Mouse (Mus musculus): ENCODE results near the gene Nags. TPM values are rescaled to one million over a fixed set of nuclear protein-coding genes. Genes with fewer than 3 reads are reported as not detected.
"Not testable (repeated sequence)": the region's sequence is repeated elsewhere in the genome, so short reads cannot be mapped to it uniquely, and the experiment has no call there.

Gene Nags
- polyA plus RNA-seq, 1 experiment from 2014 or later, result not detected

DNA sequence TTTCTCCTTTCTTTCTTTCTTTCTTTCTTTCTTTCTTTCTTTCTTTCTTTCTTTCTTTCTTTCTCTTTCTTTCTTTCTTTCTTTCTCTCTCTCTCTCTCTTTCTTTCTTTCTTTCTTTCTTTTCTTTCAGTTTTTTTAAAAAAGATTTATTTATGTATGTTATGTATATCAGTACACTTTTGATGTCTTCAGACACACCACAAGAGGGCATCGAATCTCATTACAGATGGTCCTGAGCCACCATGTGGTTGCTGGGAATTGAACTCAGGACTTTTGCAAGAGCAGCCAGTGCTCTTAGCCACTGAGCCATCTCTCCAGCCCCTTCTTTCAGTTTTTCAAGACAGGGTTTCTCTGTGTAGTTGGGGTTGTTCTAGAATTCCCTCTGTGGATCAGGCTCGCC is 12.7 kb downstream of the Nags start:
- not testable (repeated sequence) for H3K9ac ChIP-seq (replicated peaks); H3K27ac ChIP-seq (replicated peaks); H3K27me3 ChIP-seq (replicated peaks); H3K4me3 ChIP-seq (replicated peaks); H3K4me2 ChIP-seq; ATAC-seq (ENCODE audit: low FRiP score); H3K9me3 ChIP-seq (replicated peaks)
- H3K4me1 ChIP-seq, result peaks cover 15% of the 10 kb centered on the region
- WGBS, result 80% methylated on average over 2 of the region's 2 CpGs
- peaks cover 29% of the 10 kb centered on the region for H3K36me3 ChIP-seq

DNA sequence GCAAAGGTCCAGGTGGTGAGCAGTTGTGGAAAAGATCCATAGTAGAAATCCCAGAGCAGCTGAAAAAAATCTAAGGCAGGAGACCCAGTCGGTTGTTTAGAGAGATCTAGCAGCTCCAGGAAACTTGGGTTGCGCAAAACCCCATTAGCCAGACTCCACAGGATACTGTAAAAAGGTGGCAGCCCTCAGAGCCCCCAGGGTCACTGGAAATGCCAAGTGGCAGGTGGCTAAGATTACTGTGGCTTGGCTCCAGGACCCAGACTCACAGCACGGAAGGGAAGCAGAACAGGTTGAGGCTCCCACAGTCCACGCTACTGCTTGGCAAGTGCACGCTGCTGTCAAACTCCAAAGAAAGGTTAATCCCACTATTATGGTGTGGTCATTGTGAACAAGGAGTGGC is 14.5 kb downstream of the Nags start:
- H3K36me3 ChIP-seq, result peaks cover 30% of the 10 kb centered on the region
- no peak overlapping the region for H3K27ac ChIP-seq (replicated peaks)
- no peaks in the 10 kb centered on the region for H3K27me3 ChIP-seq (replicated peaks)
- WGBS, result 79% methylated on average over 5 of the region's 5 CpGs
- H3K4me2 ChIP-seq, result no peak overlapping the region
- H3K4me1 ChIP-seq, result peaks cover 10% of the 10 kb centered on the region
- no peak for ATAC-seq (ENCODE audit: low FRiP score)
- H3K9me3 ChIP-seq (replicated peaks), result no peaks in the 10 kb centered on the region
- no peak overlapping the region for H3K4me3 ChIP-seq (replicated peaks)
- no peak overlapping the region for H3K9ac ChIP-seq (replicated peaks)

DNA sequence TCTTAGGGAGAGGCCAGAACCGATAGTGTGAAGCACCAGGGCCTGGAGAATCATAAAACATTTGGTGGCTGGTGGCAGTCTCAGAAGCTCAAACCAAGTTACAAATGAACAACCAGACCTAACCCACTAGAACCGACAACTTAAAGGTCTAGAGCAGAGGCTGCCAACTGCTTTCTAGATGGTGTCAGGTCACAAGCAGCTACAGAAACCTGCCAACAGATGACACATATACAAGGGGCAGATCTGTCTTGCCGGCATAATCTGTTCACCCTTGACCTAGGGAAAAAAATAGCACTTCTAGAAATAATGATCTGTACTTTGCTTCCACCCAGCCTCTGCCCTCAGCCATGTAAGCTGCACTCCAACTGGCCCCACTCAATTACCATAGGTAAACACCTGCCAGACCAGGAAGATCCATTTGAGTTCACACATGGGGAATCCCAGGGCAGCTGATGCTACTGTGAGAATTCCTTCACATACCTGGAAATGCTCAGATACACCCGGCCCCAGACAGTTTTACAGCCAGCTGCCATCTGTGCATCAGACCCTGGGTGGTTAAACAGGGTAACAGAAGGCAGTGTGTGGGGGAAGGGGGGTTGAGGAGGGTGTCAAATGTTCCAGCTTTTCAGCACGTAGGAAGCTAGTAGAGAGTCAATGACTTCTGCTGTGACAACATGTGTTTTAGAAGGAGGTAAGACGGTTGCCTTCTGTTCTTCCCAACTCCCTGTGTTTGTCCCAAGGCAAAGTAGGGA is 20.8 kb downstream of the Nags start:
- Histone ChIP-seq H3K4me3 (replicated peaks) (no peak overlapping the region), H3K9ac (replicated peaks) (no peak overlapping the region), H3K4me2 (no peak overlapping the region), H3K9me3 (replicated peaks) (no peaks in the 10 kb centered on the region), H3K27ac (replicated peaks) (no peak overlapping the region), H3K36me3 (peaks cover 60% of the 10 kb centered on the region), H3K27me3 (replicated peaks) (no peaks in the 10 kb centered on the region), H3K4me1 (no peaks in the 10 kb centered on the region)
- 63% methylated on average over 6 of the region's 6 CpGs for WGBS
- no peak for ATAC-seq (ENCODE audit: low FRiP score)

DNA sequence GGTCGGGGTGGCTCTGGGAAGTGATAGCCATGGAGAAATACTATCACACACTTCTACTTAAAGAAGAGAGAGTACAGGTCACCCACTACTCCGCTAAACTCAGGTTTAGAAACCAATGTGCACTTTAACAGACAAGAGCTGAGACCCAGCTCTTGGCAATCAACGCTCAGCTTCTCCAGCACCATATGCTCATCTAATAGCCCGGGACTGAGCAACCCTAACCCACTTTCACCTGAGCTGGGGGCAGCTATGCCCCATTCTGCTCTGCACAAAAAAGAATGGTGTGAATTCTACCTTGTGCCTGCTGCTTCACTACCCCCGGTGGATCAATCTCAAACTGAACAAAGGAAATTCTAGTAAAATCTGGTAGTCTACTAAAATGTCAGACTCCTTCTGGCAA is 22.2 kb downstream of the Nags start:
- Histone ChIP-seq H3K4me1 (no peaks in the 10 kb centered on the region), H3K4me2 (no peak overlapping the region), H3K27ac (replicated peaks) (no peak overlapping the region), H3K27me3 (replicated peaks) (no peaks in the 10 kb centered on the region), H3K4me3 (replicated peaks) (no peak overlapping the region), H3K36me3 (peaks cover 52% of the 10 kb centered on the region), H3K9ac (replicated peaks) (no peak overlapping the region), H3K9me3 (replicated peaks) (no peaks in the 10 kb centered on the region)
- no peak for ATAC-seq (ENCODE audit: low FRiP score)
- 92% methylated on average over 5 of the region's 5 CpGs for WGBS

DNA sequence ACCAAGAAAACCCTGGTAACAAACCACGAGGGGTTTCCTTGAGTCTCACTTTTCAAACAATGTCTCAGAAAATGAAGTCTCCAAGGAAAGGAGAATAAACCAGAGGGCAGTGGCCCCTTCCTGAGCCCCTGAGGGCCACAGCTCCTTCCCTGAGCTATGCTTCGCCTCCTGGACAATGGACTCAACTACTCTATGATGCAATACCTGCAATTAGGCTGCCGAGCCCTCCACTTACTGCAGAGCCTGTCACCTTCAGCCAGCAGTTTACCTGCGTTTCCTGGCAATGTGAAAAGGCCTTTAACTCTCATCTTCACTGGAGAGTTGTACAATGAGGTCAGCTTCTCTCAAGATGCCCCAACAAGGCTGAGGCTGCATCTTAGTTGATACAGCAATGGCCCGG is 23.4 kb downstream of the Nags start:
- Histone ChIP-seq H3K4me3 (replicated peaks) (no peak overlapping the region), H3K27me3 (replicated peaks) (no peaks in the 10 kb centered on the region), H3K9me3 (replicated peaks) (no peaks in the 10 kb centered on the region), H3K4me1 (no peaks in the 10 kb centered on the region), H3K36me3 (peaks cover 43% of the 10 kb centered on the region), H3K27ac (replicated peaks) (no peak overlapping the region), H3K9ac (replicated peaks) (no peak overlapping the region), H3K4me2 (no peak overlapping the region)
- no peak for ATAC-seq (ENCODE audit: low FRiP score)
- 86% methylated on average over 5 of the region's 5 CpGs for WGBS

DNA sequence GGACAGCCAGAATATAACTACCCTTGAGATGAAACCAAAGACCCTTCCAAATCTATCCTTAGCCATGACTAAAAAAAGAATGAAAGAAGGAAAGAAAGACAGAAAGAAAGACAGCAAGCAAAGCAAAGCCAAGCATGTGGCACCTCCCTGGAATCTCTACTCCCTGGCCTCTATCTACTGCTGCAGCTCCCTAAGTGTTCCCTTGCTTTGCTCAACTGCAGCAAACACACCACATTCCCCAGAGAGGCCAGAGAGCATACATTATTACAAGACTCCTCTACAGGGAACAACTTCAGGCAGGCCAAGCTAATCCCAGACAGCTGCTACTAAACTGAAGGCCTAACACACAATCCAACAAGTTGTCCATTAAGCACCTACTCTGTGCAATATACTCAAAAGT is 34.5 kb downstream of the Nags start:
- no peak overlapping the region for H3K9ac ChIP-seq (replicated peaks)
- H3K4me3 ChIP-seq (replicated peaks), result no peak overlapping the region
- no peaks in the 10 kb centered on the region for H3K9me3 ChIP-seq (replicated peaks)
- H3K4me1 ChIP-seq, result peaks cover 26% of the 10 kb centered on the region
- no peak for ATAC-seq (ENCODE audit: low FRiP score)
- H3K4me2 ChIP-seq, result no peak overlapping the region
- no peaks in the 10 kb centered on the region for H3K27me3 ChIP-seq (replicated peaks)
- peaks cover 45% of the 10 kb centered on the region for H3K36me3 ChIP-seq
- no peak overlapping the region for H3K27ac ChIP-seq (replicated peaks)

DNA sequence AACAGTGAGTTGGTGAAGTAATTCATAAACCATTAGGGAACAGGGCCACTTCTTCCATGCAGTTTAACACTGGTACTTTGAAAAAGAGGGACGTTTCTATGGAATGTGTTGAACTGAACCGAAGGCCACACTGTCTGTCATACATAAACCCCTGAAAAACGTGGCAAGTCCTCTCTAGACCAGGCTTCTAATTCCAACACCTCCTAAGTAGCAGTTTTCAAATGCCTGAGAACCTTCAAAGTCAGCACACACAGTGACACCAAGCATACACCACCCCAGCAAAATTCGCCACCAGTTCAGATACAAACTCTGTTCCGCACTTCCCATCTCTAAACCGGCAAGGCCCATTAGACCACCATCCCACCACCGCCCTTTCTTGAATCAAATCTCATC is 38.9 kb downstream of the Nags start:
- H3K4me1 ChIP-seq, result peaks cover 36% of the 10 kb centered on the region
- H3K27ac ChIP-seq (replicated peaks), result peak overlapping the region; percentile 98
- peak overlapping the region; percentile 94 for H3K9ac ChIP-seq (replicated peaks)
- no peaks in the 10 kb centered on the region for H3K27me3 ChIP-seq (replicated peaks)
- H3K4me2 ChIP-seq, result peak overlapping the region; percentile 63
- peak overlapping the region; percentile 93 for H3K4me3 ChIP-seq (replicated peaks)
- WGBS, result 5% methylated on average over 7 of the region's 7 CpGs
- no peak for ATAC-seq (ENCODE audit: low FRiP score)
- no peaks in the 10 kb centered on the region for H3K9me3 ChIP-seq (replicated peaks)
- H3K36me3 ChIP-seq, result peaks cover 19% of the 10 kb centered on the region

DNA sequence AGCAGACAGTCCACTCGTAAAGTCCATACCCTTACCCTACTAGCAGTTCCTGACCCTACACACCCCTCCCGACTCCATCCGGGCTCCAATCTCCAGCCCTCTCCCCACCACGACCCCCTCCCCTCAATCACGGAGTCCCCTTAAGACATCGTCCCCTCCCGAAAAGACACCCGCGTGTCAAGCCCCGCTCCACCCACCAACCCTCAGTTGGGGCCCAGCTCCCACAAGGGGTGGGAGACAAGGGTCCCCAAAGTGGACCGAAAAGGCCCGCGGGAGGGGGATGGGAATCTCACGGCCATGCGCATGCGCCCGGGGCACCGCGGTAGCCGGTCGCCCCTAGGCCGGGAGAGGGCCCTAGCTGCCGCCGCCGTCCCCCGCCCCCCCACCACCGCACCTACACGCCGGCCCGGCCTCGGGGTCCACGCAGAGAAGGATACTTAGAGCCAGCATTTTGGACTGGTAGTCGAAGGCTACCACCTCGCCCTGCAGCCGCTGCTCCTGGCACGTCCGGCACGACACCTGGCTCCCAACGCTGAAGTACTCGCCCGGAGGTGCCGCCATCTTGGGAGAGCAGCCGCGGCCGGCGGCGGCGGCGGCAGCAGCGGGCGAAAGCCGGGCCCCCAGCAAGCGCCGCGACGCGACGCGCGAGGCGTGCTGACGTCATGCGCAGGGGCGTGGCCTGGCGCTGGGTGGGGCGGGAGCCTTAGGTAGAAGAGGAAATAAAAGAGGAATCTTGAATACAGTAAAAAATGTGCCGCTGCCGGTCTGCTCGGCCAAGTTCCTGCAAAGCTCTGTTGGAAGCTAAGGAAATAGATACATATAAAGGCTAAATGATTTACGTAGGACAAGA is 39.6 kb downstream of the Nags start, which contains the start of gene Lsm12:
Gene Lsm12, minus strand, starts transcription at position 651 of the 850 bp plus-strand sequence.
- under 1% methylated on average over 67 of the region's 70 CpGs for WGBS
- peak; percentile 89 for ATAC-seq (ENCODE audit: low FRiP score)

DNA sequence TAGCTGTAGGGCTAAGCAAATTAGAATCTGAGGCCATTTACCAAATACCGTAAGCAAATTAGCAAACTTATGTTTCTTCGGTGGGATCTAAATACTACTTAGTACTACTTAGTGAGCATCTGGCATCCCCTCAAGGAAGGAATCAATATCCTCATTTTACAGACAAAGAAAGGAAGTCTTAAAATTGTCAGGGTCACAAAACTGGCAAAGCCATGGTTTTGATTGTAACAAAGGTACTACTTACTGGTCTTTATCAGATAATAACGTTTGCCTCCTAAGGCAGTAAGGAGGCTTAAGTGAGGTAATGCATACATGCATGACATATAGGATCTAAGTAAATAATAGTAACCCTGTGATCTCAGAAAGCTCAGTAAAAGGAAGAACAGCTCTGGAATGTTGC is 40.4 kb downstream of the Nags start:
- WGBS, result 34% methylated on average over 3 of the region's 3 CpGs
- peak overlapping the region; percentile 93 for H3K4me3 ChIP-seq (replicated peaks)
- H3K4me1 ChIP-seq, result peaks cover 37% of the 10 kb centered on the region
- H3K36me3 ChIP-seq, result peaks cover 14% of the 10 kb centered on the region
- peak overlapping the region; percentile 94; the same call in 1 of the 2 replicates for H3K9ac ChIP-seq (replicated peaks)
- no peaks in the 10 kb centered on the region for H3K27me3 ChIP-seq (replicated peaks)
- ATAC-seq (ENCODE audit: low FRiP score), result no peak
- no peaks in the 10 kb centered on the region for H3K9me3 ChIP-seq (replicated peaks)
- peak overlapping the region; percentile 98 for H3K27ac ChIP-seq (replicated peaks)
- peak overlapping the region; percentile 63 for H3K4me2 ChIP-seq

More for the DNA sequence above, 39.6 kb downstream of the Nags start, which contains the start of gene Lsm12:
- Histone ChIP-seq H3K27me3 (replicated peaks) (no peaks in the 10 kb centered on the region), H3K4me2 (peak within 1 kb of the TSS; percentile 63), H3K9me3 (replicated peaks) (no peaks in the 10 kb centered on the region), H3K4me3 (replicated peaks) (peak within 1 kb of the TSS; percentile 93), H3K36me3 (peaks cover 16% of the 10 kb centered on the region), H3K4me1 (peaks cover 36% of the 10 kb centered on the region), H3K27ac (replicated peaks) (peak within 1 kb of the TSS; percentile 98), H3K9ac (replicated peaks) (peak within 1 kb of the TSS; percentile 94)

DNA sequence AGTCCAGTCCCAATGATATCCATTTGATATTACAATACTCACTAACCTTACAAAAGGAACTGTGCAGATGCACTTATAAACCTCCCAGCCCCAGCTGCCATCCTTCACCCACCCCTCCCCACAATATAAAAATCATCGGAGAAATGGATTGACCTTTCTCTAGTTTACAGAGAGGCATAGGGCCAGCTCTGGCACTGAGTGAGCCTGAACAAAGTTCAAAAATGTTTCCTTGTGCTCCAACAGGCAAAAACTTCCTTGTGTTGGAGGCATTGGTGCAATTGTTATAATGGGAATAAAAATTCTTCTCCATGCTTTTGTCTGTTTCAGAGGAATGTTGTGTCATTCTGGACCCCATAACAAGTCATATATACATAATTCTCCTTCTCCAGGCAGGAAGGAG is 40.9 kb downstream of the Nags start:
- peaks cover 42% of the 10 kb centered on the region for H3K4me1 ChIP-seq
- no peak overlapping the region for H3K9ac ChIP-seq (replicated peaks)
- H3K36me3 ChIP-seq, result peaks cover 13% of the 10 kb centered on the region
- no peak overlapping the region for H3K27ac ChIP-seq (replicated peaks)
- no peaks in the 10 kb centered on the region for H3K9me3 ChIP-seq (replicated peaks)
- H3K4me2 ChIP-seq, result no peak overlapping the region
- ATAC-seq (ENCODE audit: low FRiP score), result no peak
- no peak overlapping the region for H3K4me3 ChIP-seq (replicated peaks)
- H3K27me3 ChIP-seq (replicated peaks), result no peaks in the 10 kb centered on the region
- WGBS, result 78% methylated on average over 1 of the region's 1 CpGs

DNA sequence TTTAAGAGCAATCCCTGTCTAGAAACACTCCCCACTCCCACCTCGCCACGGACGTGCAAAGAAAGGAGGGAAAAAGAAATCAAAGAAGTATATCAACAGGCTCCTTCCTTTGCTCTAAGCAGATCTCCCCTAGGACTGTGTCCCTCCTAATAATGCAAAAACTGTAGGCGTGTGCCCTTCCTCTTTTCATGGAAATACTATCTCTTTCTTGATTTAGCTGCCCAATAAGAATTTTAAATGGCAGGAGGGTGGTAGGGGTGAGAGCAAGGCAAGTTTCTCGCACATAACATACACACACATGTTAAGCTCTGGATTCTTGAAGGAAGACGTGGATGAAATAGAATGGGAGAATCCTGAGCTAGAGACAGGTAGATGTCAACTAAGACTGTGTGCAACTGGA is 43.7 kb downstream of the Nags start:
- Histone ChIP-seq H3K4me3 (replicated peaks) (peak overlapping the region; percentile 57), H3K4me2 (peak overlapping the region; percentile 83), H3K27me3 (replicated peaks) (no peaks in the 10 kb centered on the region), H3K4me1 (peaks cover 32% of the 10 kb centered on the region), H3K9ac (replicated peaks) (peak overlapping the region; percentile 40), H3K9me3 (replicated peaks) (no peaks in the 10 kb centered on the region), H3K36me3 (peaks cover 14% of the 10 kb centered on the region), H3K27ac (replicated peaks) (peak overlapping the region; percentile 77)
- WGBS, result 69% methylated on average over 6 of the region's 6 CpGs
- no peak for ATAC-seq (ENCODE audit: low FRiP score)

Measured in neural tube, embryonic 15.5 days (tissue).